Mouse (Mus musculus): Measurements from ENCODE around the gene Plekha6.

DNA sequence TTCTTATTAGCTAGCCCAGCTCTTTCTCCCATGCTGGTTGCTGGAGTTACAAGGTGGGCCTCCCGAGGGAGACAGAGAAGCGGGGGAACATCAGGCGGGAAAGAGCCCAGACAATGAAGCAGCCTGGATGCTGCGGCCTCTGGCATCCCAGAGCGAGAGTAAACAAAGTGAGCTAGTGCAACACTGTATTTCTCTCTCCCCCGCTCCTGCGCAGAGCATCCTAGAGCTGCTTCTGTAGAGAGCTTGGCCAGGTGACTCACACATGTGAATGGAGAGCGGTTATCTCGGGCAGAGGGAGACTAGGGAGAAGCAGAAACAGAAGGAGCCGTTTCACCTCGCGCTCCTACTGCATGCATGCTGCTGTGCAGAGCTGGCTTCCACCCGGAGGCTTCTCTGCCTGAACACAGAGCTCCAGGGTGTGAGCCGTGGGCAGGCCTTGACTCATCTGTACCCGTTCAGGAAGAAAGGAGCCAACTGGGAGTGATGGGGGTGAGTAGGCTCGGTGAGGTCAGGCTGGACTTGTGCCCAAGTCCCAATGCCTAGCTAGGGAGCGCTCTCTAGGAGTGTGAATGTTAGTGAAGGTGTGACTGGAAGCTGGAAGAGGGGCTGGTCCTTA is 46.0 kb downstream of the Plekha6 start:
- TF ChIP-seq HCFC1 (IDR thresholded peaks at IDR 0.05; ENCODE audit: borderline replicate concordance, insufficient read depth, low read length): no peak
- no peak for TF ChIP-seq ZNF384 (IDR thresholded peaks at IDR 0.05; ENCODE audit: low read depth, low read length)
- TF ChIP-seq ZC3H11A (IDR thresholded peaks at IDR 0.05; ENCODE audit: borderline replicate concordance, low read depth, low read length): no peak
- TF ChIP-seq CHD2 (IDR thresholded peaks at IDR 0.05; ENCODE audit: low read depth, low read length): no peak

Measured in ES-E14 (cell line).